Mouse (Mus musculus): ENCODE data around the gene Idh1.

DNA sequence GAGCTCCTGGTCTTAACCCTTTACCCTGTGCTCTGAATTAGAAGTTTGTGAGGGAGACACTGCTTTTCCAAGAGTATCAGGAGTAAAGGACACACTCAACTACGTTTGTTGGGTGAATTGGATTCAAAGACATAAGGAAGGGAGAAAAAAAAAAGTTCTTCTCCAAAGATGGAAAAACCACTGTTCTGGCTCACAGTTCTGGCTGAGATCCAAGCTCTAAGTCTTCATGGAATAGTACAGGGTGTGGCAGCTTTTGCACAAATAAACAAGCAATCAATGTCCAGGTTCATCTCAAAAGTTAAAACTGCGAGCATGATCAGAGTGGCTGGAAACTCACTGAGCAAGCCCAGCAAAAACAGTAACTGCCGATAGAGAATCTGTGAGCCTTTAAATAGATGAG, 38.3 kb downstream of the Idh1 start:
- TF ChIP-seq CTCF (IDR thresholded peaks at IDR 0.05; ENCODE audit: low read depth, low read length): no peak
- TF ChIP-seq EP300 (IDR thresholded peaks at IDR 0.05; ENCODE audit: insufficient read depth, low read depth, low read length): no peak
- no peak for TF ChIP-seq POLR2A (IDR thresholded peaks at IDR 0.05; ENCODE audit: insufficient read depth, low read length)

Measured in ES-Bruce4 (cell line).